Mouse (Mus musculus): Measurements from ENCODE around the gene Umodl1.

DNA sequence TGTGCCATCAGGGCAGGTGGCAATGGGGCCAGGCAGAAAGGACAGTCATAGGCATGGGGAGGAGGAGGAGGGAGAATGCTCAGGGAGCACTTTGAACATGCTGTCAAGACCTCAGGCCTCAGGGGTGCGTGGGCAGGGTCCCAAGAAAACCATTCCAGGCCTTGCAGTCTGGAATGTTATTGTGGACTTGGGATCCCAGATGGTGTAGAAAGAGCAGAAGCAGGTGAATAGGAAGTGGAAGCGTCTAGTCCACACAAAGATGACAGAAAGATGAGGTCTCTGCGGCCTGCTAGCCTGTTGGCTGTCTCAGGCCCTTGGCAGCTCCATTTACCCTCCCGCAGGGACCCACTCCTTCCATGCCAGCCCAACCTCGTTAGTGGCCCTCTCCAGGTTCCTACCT is 41.9 kb upstream of the Umodl1 start:
- TF ChIP-seq CTCF (IDR thresholded peaks at IDR 0.05; ENCODE audit: borderline replicate concordance, extremely low read depth, insufficient read depth, insufficient read length) (no peak), POLR2A (IDR thresholded peaks at IDR 0.05; ENCODE audit: borderline replicate concordance, extremely low read depth, insufficient read depth, insufficient read length, poor library complexity, severe bottlenecking) (no peak)
